Mouse (Mus musculus) bone marrow, adult 2 months (tissue): ENCODE data around the gene Tvp23a.

Source experiments
- CTCF ChIP-seq: fragments of 200-500 bp; IDR thresholded peaks from 2 replicates; pipeline ENCODE4 v1.5.1; 2011; ENCODE audit warnings: low read length, control low read depth; ENCODE audit not compliant: control insufficient read depth, insufficient read depth
- POLR2A ChIP-seq: fragments of 200-500 bp; IDR thresholded peaks from 2 replicates; pipeline ENCODE4 v1.6.1; 2011; ENCODE audit warnings: low read depth, mild to moderate bottlenecking, control low read depth, low read length, borderline replicate concordance; ENCODE audit not compliant: control insufficient read depth

DNA sequence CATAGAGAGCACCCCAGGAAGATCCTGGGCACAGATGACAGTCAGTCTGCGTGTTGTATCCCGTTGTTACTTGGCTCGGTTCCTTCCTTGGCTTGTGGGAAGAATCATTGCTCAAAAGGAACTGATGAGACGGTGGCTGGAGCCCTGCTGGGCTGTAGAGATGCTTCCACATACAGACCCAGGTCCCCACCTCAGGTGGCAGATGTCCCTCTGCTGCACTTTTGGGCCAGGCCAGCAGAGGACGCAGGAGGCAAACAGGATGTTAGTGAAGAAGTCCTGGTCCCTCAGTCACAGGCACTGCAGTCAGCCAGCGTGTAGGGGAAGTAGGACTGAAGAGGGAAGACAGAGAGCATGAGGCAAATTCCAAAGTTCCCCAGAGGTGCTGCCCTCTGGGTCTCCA, 31.2 kb downstream of the Tvp23a start:
- TF ChIP-seq POLR2A (no peak), CTCF (peak; percentile 79)
